Mouse (Mus musculus) embryonic facial prominence, embryonic 14.5 days (tissue): ENCODE results near the gene Nme3. TPM values are rescaled to one million over a fixed set of nuclear protein-coding genes. Genes with fewer than 3 reads are reported as not detected.
A peak's percentile ranks its signal among the peaks of the same experiment; 100 is the strongest.

Source experiments
- ATAC-seq: fragments of 200-750 bp; cut with Nextera tagmentation; 2 replicates; pipeline ENCODE4 v1.8.0; 2017; ENCODE audit warnings: low read depth, moderate number of reproducible peaks, moderate TSS enrichment
- DNase-seq: peaks from one replicate; pipeline ENCODE4 v3.0.0-alpha.2; 2015; ENCODE audit warnings: low spot score
- H3K27ac ChIP-seq: fragments of 300-500 bp; sonication (generic); replicated peaks from 2 replicates; pipeline ENCODE4 v1.5.1; 2014; ENCODE audit warnings: low read depth, mild to moderate bottlenecking, low read length, moderate library complexity
- H3K27me3 ChIP-seq: fragments of 300-500 bp; sonication (generic); replicated peaks from 2 replicates; pipeline ENCODE4 v1.6.1; 2014; ENCODE audit warnings: low read length; ENCODE audit not compliant: control insufficient read depth, insufficient read depth
- H3K36me3 ChIP-seq: fragments of 300-500 bp; sonication (generic); 2 replicates; pipeline ENCODE4 v1.6.1; 2014; ENCODE audit warnings: low read length, mixed read lengths; ENCODE audit not compliant: control insufficient read depth, insufficient read depth
- H3K4me1 ChIP-seq: fragments of 300-500 bp; sonication (generic); 2 replicates; pipeline ENCODE4 v1.6.1; 2014; ENCODE audit warnings: antibody characterized with exemption, low read length; ENCODE audit not compliant: control insufficient read depth, insufficient read depth
- H3K4me2 ChIP-seq: fragments of 300-500 bp; sonication (generic); 2 replicates; pipeline ENCODE4 v1.6.1; 2014; ENCODE audit warnings: low read depth, mild to moderate bottlenecking, low read length, moderate library complexity, mixed read lengths
- H3K4me3 ChIP-seq: fragments of 300-500 bp; sonication (generic); 2 replicates; pipeline ENCODE4 v1.5.1; 2014; ENCODE audit warnings: low read depth, mild to moderate bottlenecking, low read length
- H3K9ac ChIP-seq: fragments of 300-500 bp; sonication (generic); 2 replicates; pipeline ENCODE4 v1.6.1; 2014; ENCODE audit warnings: low read depth, mild to moderate bottlenecking, low read length, moderate library complexity, mixed read lengths
- H3K9me3 ChIP-seq: fragments of 300-500 bp; sonication (generic); 2 replicates; pipeline ENCODE4 v1.6.1; 2016; ENCODE audit warnings: low read length; ENCODE audit not compliant: control insufficient read depth
- WGBS: fragments of 180-500 bp; shearing (Covaris S2); extraction: QIAGEN DNeasy Blood & Tissue Kit; methylation state at CpG from one replicate; pipeline ENCODE4 v1.1.7; 2014; 5-methylcytosine and 5-hydroxymethylcytosine counted together
- polyA plus RNA-seq: library from polyadenylated mRNA; unstranded; fragments of >200 nt; fragmentation: Nextera tagmentation; extraction: Ambion mirVana; gene quantifications from 2 replicates; pipeline ENCODE4 v1.2.1, GENCODE M21; 2014

Nme3 gene
- 37.5 and 46.1 TPM in 2 replicates for polyA plus RNA-seq

DNA sequence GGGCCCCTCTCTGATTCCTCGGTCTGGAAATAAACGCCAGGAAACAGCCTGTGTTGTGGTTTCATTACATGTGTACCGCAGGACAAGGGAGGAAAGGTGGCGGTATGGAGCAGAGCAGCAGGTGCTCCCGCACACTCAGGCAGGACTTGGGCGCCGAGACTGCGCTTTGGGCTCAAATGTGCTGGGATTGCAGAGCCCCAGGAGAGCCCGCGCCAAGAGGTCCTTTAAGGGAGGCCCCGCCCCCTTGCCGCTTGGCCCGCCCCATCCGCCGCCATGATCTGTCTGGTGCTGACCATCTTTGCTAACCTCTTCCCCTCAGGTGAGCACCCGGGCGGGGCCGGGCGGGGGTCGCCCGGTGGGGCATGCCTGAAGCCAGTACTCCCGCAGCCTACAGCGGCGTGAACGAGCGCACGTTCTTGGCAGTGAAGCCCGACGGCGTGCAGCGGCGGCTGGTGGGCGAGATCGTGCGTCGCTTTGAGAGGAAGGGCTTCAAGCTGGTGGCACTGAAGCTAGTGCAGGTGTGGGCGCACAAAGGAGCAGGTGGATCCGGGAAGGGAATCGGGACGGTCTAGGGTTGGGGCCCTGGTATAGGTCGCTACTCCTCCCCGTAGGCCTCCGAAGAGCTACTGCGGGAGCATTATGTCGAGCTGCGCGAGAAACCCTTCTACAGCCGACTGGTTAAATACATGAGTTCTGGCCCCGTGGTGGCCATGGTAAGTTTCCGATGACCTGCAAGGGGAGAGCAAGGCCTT is at the start of gene Nme3:
Nme3 (plus strand) TSS at position 260 of the 752 bp plus-strand sequence.
- DNase-seq: peak; percentile 85
- H3K27ac ChIP-seq: peak within 1 kb of the TSS; percentile 76
- H3K36me3 ChIP-seq: peaks cover 62% of the 10 kb centered on the region
- peak within 1 kb of the TSS; percentile 90 for H3K9ac ChIP-seq
- ATAC-seq: peak; percentile 65
- H3K4me1 ChIP-seq: peaks cover 10% of the 10 kb centered on the region
- H3K4me2 ChIP-seq: peak within 1 kb of the TSS; percentile 90
- H3K9me3 ChIP-seq: no peaks in the 10 kb centered on the region
- H3K4me3 ChIP-seq: peak within 1 kb of the TSS; percentile 83
- under 1% methylated on average over 42 of the region's 50 CpGs for WGBS
- H3K27me3 ChIP-seq: no peaks in the 10 kb centered on the region

DNA sequence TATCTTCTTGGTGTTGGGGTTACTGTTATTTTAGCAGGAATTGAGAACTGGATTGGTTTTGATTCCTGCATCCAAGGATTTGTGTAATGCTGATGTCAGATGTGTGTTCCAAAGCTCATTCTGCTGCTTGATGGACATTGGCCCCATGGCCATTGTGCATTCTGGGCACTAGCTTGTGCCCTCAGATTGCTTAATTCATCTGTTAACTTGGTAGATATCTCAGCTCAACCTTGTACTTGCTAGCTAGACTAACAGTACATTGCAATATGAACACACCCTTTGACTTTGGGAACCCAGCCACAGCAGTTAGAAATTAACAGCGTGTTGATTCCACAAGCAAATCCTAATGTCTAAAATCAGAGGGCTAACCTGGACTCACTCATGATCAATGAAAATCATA is 48.9 kb upstream of the Nme3 start:
- Histone ChIP-seq H3K4me2 (no peak overlapping the region), H3K4me1 (peaks cover 13% of the 10 kb centered on the region), H3K36me3 (no peaks in the 10 kb centered on the region), H3K9ac (no peak overlapping the region), H3K4me3 (no peak overlapping the region), H3K9me3 (no peaks in the 10 kb centered on the region), H3K27me3 (peaks cover 9% of the 10 kb centered on the region; the same call in 1 of the 2 replicates), H3K27ac (no peak overlapping the region)
- ATAC-seq (no peak), DNase-seq (no peak)
- 95% methylated on average over 1 of the region's 1 CpGs for WGBS

DNA sequence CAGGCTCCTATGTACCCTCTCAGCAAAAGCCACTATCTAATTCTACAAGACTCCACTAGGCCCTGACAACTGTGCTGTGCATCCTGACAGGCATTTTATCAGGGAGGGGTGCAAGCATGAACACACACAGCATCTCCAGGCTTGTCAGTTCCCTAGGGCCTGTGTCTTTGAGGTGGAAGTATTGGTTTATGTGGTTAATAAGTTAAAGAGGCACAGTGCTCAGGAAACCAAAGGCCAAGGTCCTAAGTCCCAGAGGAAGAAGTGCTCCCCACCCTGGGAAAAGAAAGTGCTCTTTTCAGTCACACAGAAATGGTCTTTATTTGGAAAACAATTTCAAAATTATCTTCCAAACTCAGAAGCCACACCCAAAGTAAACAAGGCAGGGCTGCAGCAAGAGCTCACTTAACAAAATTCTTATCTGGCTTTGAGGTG is 47.7 kb upstream of the Nme3 start:
- Histone ChIP-seq H3K36me3 (peaks cover 10% of the 10 kb centered on the region), H3K9ac (no peak overlapping the region), H3K4me3 (peak overlapping the region; percentile 88; the same call in 1 of the 2 replicates), H3K9me3 (no peaks in the 10 kb centered on the region), H3K4me2 (peak overlapping the region; percentile 65), H3K27ac (no peak overlapping the region), H3K27me3 (peaks cover 9% of the 10 kb centered on the region; the same call in 1 of the 2 replicates), H3K4me1 (peaks cover 13% of the 10 kb centered on the region)
- no peak for DNase-seq
- no peak for ATAC-seq

DNA sequence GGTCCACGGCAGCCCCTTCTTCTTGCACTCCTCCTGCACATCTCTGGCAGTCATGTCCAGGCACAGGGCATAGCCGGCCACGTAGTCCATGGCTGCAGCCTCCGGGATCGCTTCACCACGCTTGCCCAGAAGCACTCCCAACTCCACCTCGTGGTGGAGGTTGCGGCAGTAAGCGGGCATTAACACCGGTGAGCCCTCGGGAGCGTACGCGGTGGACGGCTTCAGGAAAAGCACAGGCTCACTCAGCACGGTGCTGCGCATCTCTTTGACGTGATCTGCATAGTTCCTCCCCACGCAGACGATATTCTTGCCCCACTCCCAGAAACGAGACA is 46.6 kb upstream of the Nme3 start:
- H3K9me3 ChIP-seq: no peaks in the 10 kb centered on the region
- peaks cover 13% of the 10 kb centered on the region for H3K4me1 ChIP-seq
- peak overlapping the region; percentile 85 for H3K27ac ChIP-seq
- H3K27me3 ChIP-seq: peaks cover 9% of the 10 kb centered on the region; the same call in 1 of the 2 replicates
- H3K36me3 ChIP-seq: peaks cover 17% of the 10 kb centered on the region
- ATAC-seq (peak; percentile 50; the same call in 1 of the 2 replicates), DNase-seq (no peak)
- peak overlapping the region; percentile 65 for H3K4me2 ChIP-seq
- under 1% methylated on average over 18 of the region's 21 CpGs for WGBS
- peak overlapping the region; percentile 76 for H3K9ac ChIP-seq
- peak overlapping the region; percentile 88 for H3K4me3 ChIP-seq

DNA sequence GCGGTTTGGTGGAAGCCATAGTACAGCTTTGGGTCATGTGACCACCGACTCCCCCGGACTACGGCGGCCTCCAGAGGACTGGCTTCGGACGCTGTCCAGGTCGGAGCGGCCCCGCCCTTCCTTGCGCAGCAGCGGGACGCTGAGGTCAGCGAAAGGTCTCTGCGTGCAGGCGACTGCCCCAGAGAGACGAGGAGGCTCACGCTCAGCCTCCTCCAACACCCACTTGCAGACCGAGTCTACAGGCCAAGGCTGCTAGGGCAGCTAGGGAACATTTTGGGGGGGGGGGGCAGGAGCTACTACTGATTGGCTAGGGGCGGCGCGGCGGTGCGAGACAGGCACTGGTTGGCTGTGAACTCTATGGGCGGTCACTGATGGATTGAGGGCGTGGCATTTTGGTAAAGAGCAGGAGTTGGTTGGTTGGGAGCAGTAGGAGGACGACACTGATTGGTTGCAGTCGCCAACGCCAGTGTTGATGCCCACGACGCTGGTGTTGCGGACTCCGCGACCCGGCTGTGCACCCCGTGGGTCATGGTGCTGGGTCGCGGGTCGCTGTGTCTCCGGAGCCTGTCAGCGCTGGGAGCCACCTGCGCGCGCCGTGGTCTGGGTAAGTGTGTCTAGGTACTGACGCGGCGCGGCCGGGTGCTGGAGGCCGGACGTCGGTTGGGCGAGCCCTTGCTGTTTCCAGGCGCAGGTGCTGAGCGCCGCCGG is 46.1 kb upstream of the Nme3 start, which contains the start of gene Fahd1:
Fahd1 (minus strand) TSS at position 300 of the 708 bp plus-strand sequence.
- H3K4me2 ChIP-seq: peak within 1 kb of the TSS; percentile 65
- H3K27me3 ChIP-seq: peaks cover 9% of the 10 kb centered on the region; the same call in 1 of the 2 replicates
- peak within 1 kb of the TSS; percentile 88 for H3K4me3 ChIP-seq
- peaks cover 13% of the 10 kb centered on the region for H3K4me1 ChIP-seq
- peaks cover 19% of the 10 kb centered on the region for H3K36me3 ChIP-seq
- no peaks in the 10 kb centered on the region for H3K9me3 ChIP-seq
- H3K9ac ChIP-seq: peak within 1 kb of the TSS; percentile 76
- H3K27ac ChIP-seq: peak within 1 kb of the TSS; percentile 85
- DNase-seq: peak; percentile 99
- under 1% methylated on average over 51 of the region's 58 CpGs for WGBS
- peak; percentile 100 for ATAC-seq

DNA sequence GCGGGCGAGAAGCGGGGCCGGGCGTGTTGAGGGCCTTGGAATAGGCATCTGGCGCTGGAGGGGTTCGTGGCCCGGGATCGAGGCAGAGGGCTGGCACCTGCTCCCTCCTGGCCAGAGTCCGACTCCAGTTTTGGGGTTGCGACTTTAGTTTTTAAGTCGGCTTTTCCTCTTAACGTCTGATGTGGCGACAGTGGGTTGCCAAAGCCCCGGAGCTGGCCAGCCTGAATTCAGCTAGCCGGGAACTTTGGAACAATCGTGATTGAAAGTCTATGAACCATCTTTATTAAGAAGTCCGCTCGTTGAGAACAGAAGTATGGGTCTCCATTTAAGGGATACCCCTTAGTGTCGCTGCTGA is 45.5 kb upstream of the Nme3 start:
- Histone ChIP-seq H3K4me1 (peaks cover 13% of the 10 kb centered on the region), H3K9ac (peak overlapping the region; percentile 72), H3K27me3 (peaks cover 9% of the 10 kb centered on the region; the same call in 1 of the 2 replicates), H3K36me3 (peaks cover 22% of the 10 kb centered on the region), H3K27ac (no peak overlapping the region), H3K9me3 (no peaks in the 10 kb centered on the region), H3K4me3 (peak overlapping the region; percentile 88), H3K4me2 (peak overlapping the region; percentile 65)
- WGBS: 3% methylated on average over 15 of the region's 20 CpGs
- DNase-seq (no peak), ATAC-seq (no peak)

DNA sequence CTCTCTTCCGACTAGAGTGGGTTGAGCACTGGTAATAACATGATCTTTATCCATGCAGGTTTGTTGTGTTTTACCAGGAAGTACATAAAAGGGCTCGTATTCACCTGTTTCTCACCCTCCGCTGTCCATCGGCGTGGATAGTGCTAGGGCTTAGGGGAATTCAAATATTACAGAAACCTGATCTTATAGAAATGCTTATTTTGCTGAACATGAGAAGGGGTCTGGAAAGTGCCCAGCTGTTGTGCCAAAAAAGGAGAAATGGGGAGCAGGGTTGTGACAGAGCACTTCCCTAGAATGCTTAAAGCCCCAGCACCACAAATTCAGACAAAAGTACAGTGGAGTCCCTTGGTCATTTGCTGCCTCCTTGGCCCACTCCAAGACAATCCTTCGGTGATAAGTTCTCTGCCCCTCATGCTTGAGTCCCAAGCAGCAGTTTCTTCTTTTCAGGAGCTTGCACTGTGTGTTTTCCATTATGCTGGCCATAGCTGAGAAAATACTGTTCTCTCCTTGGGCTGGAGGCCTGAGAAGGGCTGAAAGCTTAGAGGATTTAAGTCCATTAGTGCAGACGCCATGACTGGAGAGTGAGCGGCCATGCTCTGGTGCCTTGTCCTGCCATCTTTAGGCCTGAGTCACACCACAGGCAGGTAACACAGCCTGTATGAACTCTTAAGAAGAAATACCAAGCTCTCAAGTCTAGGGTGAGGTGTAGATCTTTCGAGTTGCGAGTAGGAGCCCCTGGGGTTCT is 44.7 kb upstream of the Nme3 start:
- H3K27ac ChIP-seq: no peak overlapping the region
- H3K4me3 ChIP-seq: peak overlapping the region; percentile 88
- no peak for DNase-seq
- peaks cover 9% of the 10 kb centered on the region; the same call in 1 of the 2 replicates for H3K27me3 ChIP-seq
- H3K9me3 ChIP-seq: no peaks in the 10 kb centered on the region
- WGBS: 74% methylated on average over 10 of the region's 10 CpGs
- no peak for ATAC-seq
- H3K4me1 ChIP-seq: peaks cover 13% of the 10 kb centered on the region
- peaks cover 24% of the 10 kb centered on the region for H3K36me3 ChIP-seq
- H3K9ac ChIP-seq: peak overlapping the region; percentile 72
- H3K4me2 ChIP-seq: peak overlapping the region; percentile 65

DNA sequence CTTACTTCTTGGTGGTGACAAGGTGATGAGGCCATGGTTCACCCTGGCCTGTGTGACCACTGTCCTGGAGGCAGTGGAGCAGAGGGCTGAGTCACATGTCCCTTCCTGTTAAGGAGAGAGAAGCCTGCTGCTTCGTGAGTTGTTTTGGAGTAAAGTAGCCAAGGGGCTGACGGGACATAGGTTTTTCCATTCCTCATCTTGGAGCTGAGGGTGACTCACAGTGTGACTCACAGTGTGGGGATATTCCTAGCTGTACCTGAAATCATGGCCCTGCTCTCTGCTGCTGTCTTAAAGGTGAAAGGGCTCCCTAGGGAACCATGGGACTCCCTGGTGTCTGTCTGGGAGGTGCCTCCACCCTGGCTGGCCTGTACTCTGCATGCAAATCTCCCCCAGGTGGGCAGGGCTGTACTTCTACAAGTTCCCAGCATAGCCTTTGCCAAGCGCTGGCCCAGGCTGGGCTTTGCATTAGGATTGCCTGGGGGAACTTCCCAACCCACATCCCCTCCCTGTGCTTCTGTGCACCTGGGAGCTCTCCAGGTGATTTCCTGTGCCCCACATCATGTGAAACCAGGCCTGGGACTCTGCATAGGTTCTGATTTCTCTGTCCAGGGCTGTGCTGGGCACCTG is 40.3 kb upstream of the Nme3 start:
- Histone ChIP-seq H3K36me3 (peaks cover 37% of the 10 kb centered on the region), H3K27me3 (peaks cover 9% of the 10 kb centered on the region; the same call in 1 of the 2 replicates), H3K4me2 (no peak overlapping the region), H3K4me3 (no peak overlapping the region), H3K4me1 (peaks cover 4% of the 10 kb centered on the region; the same call in 1 of the 2 replicates), H3K9ac (no peak overlapping the region), H3K27ac (no peak overlapping the region), H3K9me3 (no peaks in the 10 kb centered on the region)
- 86% methylated on average over 3 of the region's 3 CpGs for WGBS
- no peak for DNase-seq
- ATAC-seq: no peak
